Mouse (Mus musculus) retina, adult 2 months (tissue): ENCODE data around the gene Rpl23a.

Experiments
- DNase-seq: peaks from one replicate; pipeline ENCODE4 v3.0.0-alpha.2; 2012; ENCODE audit warnings: low read depth, low spot score

Gene Rpl23a

GRCm38 (mm10) chr11:78182961-78183844 is at the start of gene Rpl23a:
TSS of gene Rpl23a (minus strand) at chr11:78183584.
- DNase-seq, result peak; percentile 83

- DNase-seq, result no peak
These were observed 48.1 kb upstream of the Rpl23a start for GRCm38 (mm10) chr11:78231518-78231917.

- DNase-seq, result no peak
These were observed 40.2 kb upstream of the Rpl23a start for GRCm38 (mm10) chr11:78223586-78223985.

GRCm38 (mm10) chr11:78215709-78216317 is 32.4 kb upstream of the Rpl23a start:
- DNase-seq, result no peak

- DNase-seq, result no peak
These were observed 29.9 kb upstream of the Rpl23a start for GRCm38 (mm10) chr11:78213086-78213817.

GRCm38 (mm10) chr11:78211513-78211912 is 28.1 kb upstream of the Rpl23a start:
- no peak for DNase-seq

- DNase-seq, result no peak
These were observed 27.2 kb upstream of the Rpl23a start for GRCm38 (mm10) chr11:78210615-78211014.

GRCm38 (mm10) chr11:78209886-78210285 is 26.5 kb upstream of the Rpl23a start:
- no peak for DNase-seq

- DNase-seq, result no peak
These were observed 23.8 kb upstream of the Rpl23a start for GRCm38 (mm10) chr11:78207190-78207589.

GRCm38 (mm10) chr11:78205361-78206206 is 22.2 kb upstream of the Rpl23a start:
- DNase-seq, result no peak

GRCm38 (mm10) chr11:78204287-78204686 is 20.9 kb upstream of the Rpl23a start:
- no peak for DNase-seq

GRCm38 (mm10) chr11:78202372-78202771 is 19.0 kb upstream of the Rpl23a start:
- DNase-seq, result no peak

GRCm38 (mm10) chr11:78195101-78195863 is 11.9 kb upstream of the Rpl23a start:
- DNase-seq, result no peak

- DNase-seq, result no peak
These were observed 11.2 kb upstream of the Rpl23a start for GRCm38 (mm10) chr11:78194411-78195100.

GRCm38 (mm10) chr11:78193113-78193512 is 9.7 kb upstream of the Rpl23a start, which contains the start of gene Proca1:
TSS of gene Proca1 (plus strand) at chr11:78193392.
- no peak for DNase-seq

- DNase-seq, result no peak
These were observed 6.7 kb upstream of the Rpl23a start for GRCm38 (mm10) chr11:78190041-78190440.

GRCm38 (mm10) chr11:78189234-78190040 is 6.1 kb upstream of the Rpl23a start:
- DNase-seq, result no peak

- DNase-seq, result no peak
These were observed 5.2 kb upstream of the Rpl23a start, which contains the start of gene Rab34 for GRCm38 (mm10) chr11:78188331-78189233. TSS of gene Rab34 (plus strand) at chr11:78188430.
